Mouse (Mus musculus) regulatory T cell (primary cell): ENCODE results near the gene Rims1.

Experiments
- in situ Hi-C: fragments of 300-600 bp; cut with MboI, MseI; formaldehyde crosslinking; loops from one replicate; pipeline ENCODE4 v1.15.1; 2025; ENCODE audit warnings: high pct_unique_total_duplicates

The Rims1 gene

GRCm38 (mm10) chr1:22377652-22378051, 428.1 kb downstream of the Rims1 start:
- in situ Hi-C loops = no loop called here

- in situ Hi-C loops = no loop called here
Measured at GRCm38 (mm10) chr1:22377062-22377461, 428.7 kb downstream of the Rims1 start.

DNA sequence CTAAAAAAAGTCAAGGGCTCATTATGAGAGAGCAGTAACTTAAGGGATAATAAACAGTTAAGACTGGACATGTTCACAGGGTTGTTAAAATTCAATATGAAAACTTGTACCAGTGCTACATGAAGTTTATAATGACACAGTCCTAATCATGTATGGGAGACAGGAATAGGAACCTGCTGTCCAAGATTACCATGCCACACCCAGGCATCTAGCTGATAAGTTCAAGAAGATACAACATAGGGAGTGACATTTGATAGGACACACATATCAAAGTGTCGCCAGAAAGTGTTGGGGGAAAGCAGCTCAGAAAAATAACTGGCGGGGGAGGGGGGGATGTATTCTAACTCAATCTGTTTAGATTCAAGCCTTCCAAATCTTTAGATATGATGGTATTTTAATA, 449.6 kb downstream of the Rims1 start:
- in situ Hi-C loops = no loop called here

DNA sequence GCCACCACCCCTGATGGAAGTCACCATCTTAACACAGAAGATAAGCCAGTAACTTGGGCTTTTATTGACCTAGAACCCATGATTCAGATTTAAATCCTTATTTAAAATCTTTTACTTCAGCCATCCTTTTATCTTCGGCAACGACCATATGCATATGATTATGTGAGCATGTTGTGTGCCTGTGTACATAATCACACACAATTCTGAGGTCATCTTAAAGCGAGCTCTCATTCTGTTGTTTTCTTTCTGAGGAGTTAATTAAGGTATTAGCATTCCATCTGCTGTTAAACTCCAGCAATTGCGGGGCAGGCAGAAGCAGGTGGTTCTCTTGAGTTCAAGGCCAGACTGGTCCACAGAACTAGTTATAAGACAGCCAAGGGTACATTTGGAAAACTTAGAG, 452.1 kb downstream of the Rims1 start:
- in situ Hi-C loops = no loop called here

DNA sequence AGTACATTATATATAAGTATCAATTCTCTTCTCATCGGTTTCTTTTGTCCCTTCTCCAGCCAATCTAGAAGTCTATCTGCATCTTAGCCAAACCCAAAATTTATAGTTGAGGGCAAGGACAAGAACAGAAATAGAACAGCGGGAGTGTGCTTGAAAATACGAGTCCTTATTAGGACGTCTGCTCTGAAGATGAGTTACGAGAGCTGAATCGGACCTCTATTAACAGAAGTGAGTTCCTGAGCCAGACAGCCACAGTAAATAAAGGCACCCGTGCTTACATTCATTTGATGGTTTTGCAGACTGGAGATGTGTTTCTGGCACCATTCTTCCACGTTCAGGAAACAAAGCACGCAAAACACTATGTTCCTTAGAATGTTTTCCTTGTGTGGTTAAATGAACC, 466.9 kb downstream of the Rims1 start:
- in situ Hi-C loops = no loop called here

- in situ Hi-C loops = no loop called here
Measured at GRCm38 (mm10) chr1:22320941-22321676, 484.7 kb downstream of the Rims1 start.

- in situ Hi-C loops = no loop called here
Measured at GRCm38 (mm10) chr1:22315537-22315936, 490.3 kb downstream of the Rims1 start.

- in situ Hi-C loops = no loop called here
Measured at GRCm38 (mm10) chr1:22311471-22311870, 494.3 kb downstream of the Rims1 start.

- in situ Hi-C loops = no loop called here
Measured at GRCm38 (mm10) chr1:22306519-22306918, 499.3 kb downstream of the Rims1 start.

DNA sequence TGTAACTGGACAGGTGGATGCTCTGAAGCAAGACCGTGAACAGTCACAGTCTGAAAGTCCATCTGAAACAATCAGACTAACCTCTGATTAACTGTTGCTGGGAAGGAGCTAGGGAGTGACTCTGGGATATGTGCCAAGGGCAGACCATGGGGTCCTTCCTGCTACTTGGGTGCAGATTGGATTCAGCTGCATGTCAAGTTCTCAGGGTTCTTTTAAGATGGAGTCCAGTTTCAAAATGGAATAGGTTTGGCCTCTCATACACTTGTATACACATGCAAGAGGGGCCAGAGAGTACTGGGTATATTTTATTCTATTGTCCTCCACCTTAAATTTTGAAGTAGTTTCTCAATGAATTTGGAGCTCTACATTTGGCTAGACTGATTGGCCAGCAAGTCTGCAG, 499.9 kb downstream of the Rims1 start:
- in situ Hi-C loops = no loop called here

GRCm38 (mm10) chr1:22293953-22294352, 511.8 kb downstream of the Rims1 start:
- in situ Hi-C loops = no loop called here

DNA sequence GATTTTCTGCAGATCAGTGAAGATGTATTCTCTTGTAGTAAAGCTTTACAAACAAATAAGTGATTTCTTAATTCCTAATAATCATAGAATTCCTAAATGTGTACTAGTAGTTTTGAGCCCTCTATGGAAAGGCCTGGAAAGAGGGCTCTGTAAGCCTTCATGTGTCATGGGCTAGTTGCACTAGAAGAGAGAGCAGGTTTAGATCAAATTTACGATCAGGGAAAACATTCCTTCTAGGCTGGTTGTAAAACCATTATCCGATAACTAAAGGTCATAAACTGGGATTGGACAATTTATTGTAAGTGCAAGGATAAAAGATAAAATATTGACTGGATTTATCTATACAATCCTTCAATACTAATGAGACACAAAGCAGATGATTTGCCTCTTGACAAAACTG, 512.5 kb downstream of the Rims1 start:
- in situ Hi-C loops = no loop called here

GRCm38 (mm10) chr1:22286807-22287206, 519.0 kb downstream of the Rims1 start:
- in situ Hi-C loops = no loop called here

DNA sequence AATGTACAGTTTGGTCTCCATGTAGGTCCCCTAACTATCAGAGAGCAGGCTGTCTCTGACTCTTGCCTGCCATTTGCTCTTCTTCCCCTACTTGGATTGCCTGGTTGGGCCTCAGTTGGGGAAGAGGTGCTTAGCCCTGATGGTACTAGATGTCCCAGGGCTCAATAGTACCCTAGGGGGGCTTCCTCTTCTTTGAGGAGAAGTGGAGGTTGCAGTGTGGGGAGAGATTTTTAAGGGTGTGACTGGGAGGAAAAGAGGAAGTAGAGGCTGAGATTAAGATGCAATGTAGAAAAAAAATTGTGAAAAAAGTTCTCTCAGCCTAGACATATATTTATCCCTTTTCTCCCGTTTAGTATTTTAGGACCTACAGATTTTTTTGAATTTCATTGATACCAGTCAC, 525.8 kb downstream of the Rims1 start:
- in situ Hi-C loops = no loop called here

DNA sequence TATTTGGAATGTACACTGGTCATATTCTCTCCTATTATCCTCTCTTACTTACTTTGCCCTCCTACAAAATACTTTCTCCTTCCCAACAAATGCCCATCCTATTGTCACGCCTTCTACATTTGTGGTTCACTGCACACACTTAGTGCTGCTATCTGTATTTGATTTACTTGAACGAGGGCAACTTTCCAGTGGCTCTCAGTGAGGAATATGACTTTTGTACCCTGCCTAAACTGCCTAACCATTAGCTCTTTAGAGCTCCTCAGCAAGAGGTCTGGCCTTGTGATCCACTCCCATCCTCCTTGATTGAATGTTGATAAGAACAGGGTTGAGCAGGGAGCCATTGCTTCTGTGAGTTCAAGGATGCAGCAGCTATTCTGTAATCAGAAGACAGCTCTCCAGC, 531.7 kb downstream of the Rims1 start:
- in situ Hi-C loops = loop anchor here (5.0 to 25.0 kb wide), 2 partner anchors 612 to 862 kb away; no protein-coding TSS in a partner anchor

- in situ Hi-C loops = loop anchor here (5.0 to 25.0 kb wide), 2 partner anchors 608 to 858 kb away; no protein-coding TSS in a partner anchor
Measured at GRCm38 (mm10) chr1:22270131-22270530, 535.7 kb downstream of the Rims1 start.

DNA sequence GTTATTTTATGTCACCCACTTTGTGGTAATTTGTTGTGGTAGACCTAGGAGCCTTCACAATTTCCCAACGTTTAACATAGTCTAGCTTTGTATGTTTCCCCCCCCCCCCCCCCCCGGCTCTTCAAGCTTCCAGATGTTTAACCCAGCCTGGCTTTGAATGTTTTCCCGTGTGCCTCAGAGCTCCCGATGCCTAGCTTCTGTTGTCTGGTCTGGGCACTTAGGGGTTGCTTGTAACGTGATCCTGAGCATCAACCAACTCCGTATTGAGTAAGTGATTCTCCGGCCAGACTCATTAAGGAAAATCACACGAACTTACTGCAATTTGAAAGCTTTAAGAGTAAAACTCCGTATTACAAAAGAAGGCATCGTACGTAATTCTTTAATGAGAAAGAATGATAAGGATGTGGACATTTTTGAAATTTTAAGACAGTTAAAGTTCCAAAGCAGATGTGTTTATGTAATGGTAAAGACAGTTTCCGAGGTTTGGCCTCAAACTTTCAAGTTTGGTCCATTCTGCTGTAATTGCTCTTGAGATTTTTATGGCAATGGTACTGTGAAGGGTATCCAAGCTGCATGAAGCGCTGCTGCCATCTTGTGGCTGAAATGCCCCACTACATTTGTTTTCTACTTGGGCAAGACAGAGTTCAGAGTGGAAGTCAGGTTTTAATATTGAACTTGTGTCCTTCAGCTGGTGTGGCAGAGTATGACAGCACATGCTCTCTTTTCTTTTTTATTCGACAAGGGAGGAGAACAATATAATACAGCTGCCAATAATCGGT, 537.0 kb downstream of the Rims1 start:
- in situ Hi-C loops = loop anchor here (10.0 to 25.0 kb wide), 2 partner anchors 606 to 874 kb away; no protein-coding TSS in a partner anchor

- in situ Hi-C loops = loop anchor here (10.0 to 25.0 kb wide), 2 partner anchors 604 to 872 kb away; no protein-coding TSS in a partner anchor
Measured at GRCm38 (mm10) chr1:22266491-22266890, 539.3 kb downstream of the Rims1 start.

GRCm38 (mm10) chr1:22265528-22265927, 540.3 kb downstream of the Rims1 start:
- in situ Hi-C loops = loop anchor here (10.0 to 25.0 kb wide), 2 partner anchors 603 to 871 kb away; no protein-coding TSS in a partner anchor

GRCm38 (mm10) chr1:22262169-22262950, 543.4 kb downstream of the Rims1 start:
- in situ Hi-C loops = loop anchor here (10.0 to 25.0 kb wide), 2 partner anchors 600 to 868 kb away; no protein-coding TSS in a partner anchor

DNA sequence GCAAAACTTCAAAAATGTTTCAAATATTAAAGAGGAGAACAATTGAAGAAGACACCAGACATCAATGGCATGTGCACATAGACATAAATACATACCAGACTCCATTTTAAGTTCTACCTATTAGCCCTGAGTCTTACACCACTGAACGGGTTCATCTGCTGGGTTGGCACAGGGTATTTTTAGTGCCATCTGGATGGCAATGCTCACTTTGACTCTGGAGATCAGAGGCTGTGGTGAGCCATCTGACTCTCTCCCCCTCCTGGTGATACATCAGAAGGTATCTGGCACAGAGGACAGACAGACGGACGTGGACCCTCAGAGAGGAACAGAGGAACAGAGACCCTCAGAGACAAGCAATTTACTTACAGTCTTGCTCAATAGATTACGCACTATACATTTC, 544.1 kb downstream of the Rims1 start:
- in situ Hi-C loops = loop anchor here (10.0 to 25.0 kb wide), 2 partner anchors 599 to 867 kb away; no protein-coding TSS in a partner anchor

GRCm38 (mm10) chr1:22260291-22260690, 545.5 kb downstream of the Rims1 start:
- in situ Hi-C loops = loop anchor here (10.0 to 25.0 kb wide), 2 partner anchors 598 to 865 kb away; no protein-coding TSS in a partner anchor
